Mouse (Mus musculus) lung, embryonic 16.5 days (tissue): ENCODE results near the gene Zp1. TPM values are rescaled to one million over a fixed set of nuclear protein-coding genes. Genes with fewer than 3 reads are reported as not detected.
A peak's percentile ranks its signal among the peaks of the same experiment; 100 is the strongest.

ENCODE experiments used
- ATAC-seq: fragments of 200-750 bp; cut with Nextera tagmentation; 2 replicates; pipeline ENCODE4 v1.8.0; 2017; ENCODE audit warnings: low read depth, mild to moderate bottlenecking, moderate library complexity
- H3K27ac ChIP-seq: fragments of 300-500 bp; sonication (generic); 2 replicates; pipeline ENCODE4 v1.5.1; 2014; ENCODE audit warnings: mild to moderate bottlenecking, control low read depth, low read length
- H3K27me3 ChIP-seq: fragments of 300-500 bp; sonication (generic); 2 replicates; pipeline ENCODE4 v1.6.1; 2014; ENCODE audit warnings: low read depth, low read length, mixed read lengths; ENCODE audit not compliant: control insufficient read depth, insufficient read depth
- H3K36me3 ChIP-seq: fragments of 300-500 bp; sonication (generic); 2 replicates; pipeline ENCODE4 v1.6.1; 2014; ENCODE audit warnings: low read length; ENCODE audit not compliant: control insufficient read depth, insufficient read depth
- H3K4me1 ChIP-seq: fragments of 300-500 bp; sonication (generic); replicated peaks from 2 replicates; pipeline ENCODE4 v1.6.1; 2014; ENCODE audit warnings: low read length, mixed read lengths; ENCODE audit not compliant: control insufficient read depth, insufficient read depth
- H3K4me2 ChIP-seq: fragments of 300-500 bp; sonication (generic); 2 replicates; pipeline ENCODE4 v1.6.1; 2014; ENCODE audit warnings: low read depth, low read length, control low read depth
- H3K4me3 ChIP-seq: fragments of 300-500 bp; sonication (generic); 2 replicates; pipeline ENCODE4 v1.5.1; 2014; ENCODE audit warnings: mild to moderate bottlenecking, low read length, control low read depth
- H3K9ac ChIP-seq: fragments of 300-500 bp; sonication (generic); 2 replicates; pipeline ENCODE4 v1.6.1; 2014; ENCODE audit warnings: low read length, control low read depth
- H3K9me3 ChIP-seq: fragments of 300-500 bp; sonication (generic); 2 replicates; pipeline ENCODE4 v1.6.1; 2016; ENCODE audit warnings: low read length; ENCODE audit not compliant: control insufficient read depth
- WGBS: fragments of 180-500 bp; shearing (Covaris S2); extraction: QIAGEN DNeasy Blood & Tissue Kit; methylation state at CpG from one replicate; pipeline ENCODE4 v1.1.7; 2014; 5-methylcytosine and 5-hydroxymethylcytosine counted together
- polyA plus RNA-seq: library from polyadenylated mRNA; unstranded; fragments of >200 nt; fragmentation: Nextera tagmentation; extraction: Ambion mirVana; gene quantifications from 2 replicates; pipeline ENCODE4 v1.2.1, GENCODE M21; 2015

Gene Zp1
- polyA plus RNA-seq, 1 experiment from 2014 or later = not detected

DNA sequence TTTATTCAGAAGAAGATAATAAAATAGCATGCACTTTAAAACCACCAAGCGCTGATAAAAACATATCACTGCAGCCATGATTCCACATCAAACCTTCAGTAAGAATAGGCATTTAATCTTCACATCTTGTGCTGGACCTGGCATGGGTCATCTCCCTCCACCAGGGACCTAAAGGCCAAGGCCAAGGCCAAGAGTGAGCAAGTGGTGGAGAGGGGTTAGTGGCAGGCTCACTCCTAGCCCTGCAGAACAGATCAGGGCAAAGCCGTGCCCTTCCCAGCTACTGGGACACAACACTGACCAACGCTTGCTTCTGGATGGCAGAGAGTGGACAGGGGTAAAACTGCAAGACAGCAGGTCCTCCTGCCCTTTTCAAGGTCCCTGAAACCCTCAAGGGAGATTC lies 49.8 kb downstream of the Zp1 start:
- Histone ChIP-seq H3K27ac (peak overlapping the region; percentile 84), H3K4me2 (no peak overlapping the region), H3K4me3 (no peak overlapping the region), H3K27me3 (no peaks in the 10 kb centered on the region), H3K9ac (no peak overlapping the region), H3K36me3 (peaks cover 35% of the 10 kb centered on the region), H3K9me3 (no peaks in the 10 kb centered on the region), H3K4me1 (peaks cover 26% of the 10 kb centered on the region)
- WGBS = 82% methylated on average over 3 of the region's 3 CpGs
- no peak for ATAC-seq

GRCm38 (mm10) chr19:10869886-10870527 lies 50.4 kb downstream of the Zp1 start, which contains the start of gene Tmem132a:
TSS of gene Tmem132a (minus strand) at chr19:10869940.
- Histone ChIP-seq H3K4me1 (peaks cover 26% of the 10 kb centered on the region), H3K27me3 (no peaks in the 10 kb centered on the region), H3K9ac (peak within 1 kb of the TSS; percentile 88), H3K36me3 (peaks cover 41% of the 10 kb centered on the region), H3K4me2 (peak within 1 kb of the TSS; percentile 85), H3K9me3 (no peaks in the 10 kb centered on the region), H3K4me3 (peak within 1 kb of the TSS; percentile 86), H3K27ac (peak within 1 kb of the TSS; percentile 84)
- WGBS = 0% methylated on average over 8 of the region's 8 CpGs
- ATAC-seq = peak; percentile 67

DNA sequence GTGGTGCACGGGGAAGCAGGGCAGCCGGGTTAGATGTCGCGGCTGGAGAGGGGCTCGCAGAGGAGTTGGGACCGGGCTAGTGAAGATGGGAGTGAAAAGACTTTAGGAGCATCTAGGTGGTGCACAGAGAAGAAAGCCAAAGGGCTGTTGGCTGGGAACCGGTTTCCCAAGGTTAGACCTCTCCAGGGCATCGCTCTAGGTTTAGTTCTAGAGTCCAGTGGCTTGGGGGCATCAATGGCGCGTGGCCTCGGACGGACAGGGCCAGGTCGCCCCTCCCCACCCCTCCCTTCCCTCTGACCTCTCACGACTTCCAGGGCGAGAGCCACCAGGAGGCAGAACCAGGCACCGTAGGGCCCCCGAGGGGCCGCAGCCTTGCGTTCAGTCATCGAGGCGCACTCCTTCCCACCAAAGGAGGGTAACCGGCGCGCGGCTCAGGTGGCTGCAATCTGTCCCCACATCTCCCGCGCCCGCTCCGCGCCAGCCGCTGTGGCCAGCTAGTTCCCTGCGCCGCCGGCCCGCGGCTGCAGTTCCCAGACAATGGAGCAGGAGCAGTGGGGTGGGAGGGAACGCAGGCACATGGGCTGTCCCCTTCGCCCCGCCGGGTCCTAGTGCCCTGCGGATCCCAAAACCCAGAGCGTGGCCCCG lies 51.1 kb downstream of the Zp1 start:
- under 1% methylated on average over 36 of the region's 43 CpGs for WGBS

GRCm38 (mm10) chr19:10868623-10869141 lies 51.8 kb downstream of the Zp1 start:
- 0 out of 2 replicates have a peak, but pooled peaks have one; percentile 2 for ATAC-seq
- 1% methylated on average over 17 of the region's 17 CpGs for WGBS
- peak overlapping the region; percentile 88 for H3K9ac ChIP-seq
- H3K4me2 ChIP-seq = peak overlapping the region; percentile 85
- H3K4me1 ChIP-seq = peaks cover 26% of the 10 kb centered on the region
- no peaks in the 10 kb centered on the region for H3K9me3 ChIP-seq
- no peak overlapping the region for H3K27ac ChIP-seq
- H3K36me3 ChIP-seq = peaks cover 45% of the 10 kb centered on the region
- H3K4me3 ChIP-seq = peak overlapping the region; percentile 86
- H3K27me3 ChIP-seq = no peaks in the 10 kb centered on the region

More for the DNA sequence above, 51.1 kb downstream of the Zp1 start:
- peak overlapping the region; percentile 85 for H3K4me2 ChIP-seq
- H3K4me1 ChIP-seq = peaks cover 26% of the 10 kb centered on the region
- H3K27me3 ChIP-seq = no peaks in the 10 kb centered on the region
- ATAC-seq = peak; percentile 95
- peak overlapping the region; percentile 86 for H3K4me3 ChIP-seq
- peak overlapping the region; percentile 84 for H3K27ac ChIP-seq
- H3K9me3 ChIP-seq = no peaks in the 10 kb centered on the region
- peaks cover 47% of the 10 kb centered on the region for H3K36me3 ChIP-seq
- H3K9ac ChIP-seq = peak overlapping the region; percentile 88

DNA sequence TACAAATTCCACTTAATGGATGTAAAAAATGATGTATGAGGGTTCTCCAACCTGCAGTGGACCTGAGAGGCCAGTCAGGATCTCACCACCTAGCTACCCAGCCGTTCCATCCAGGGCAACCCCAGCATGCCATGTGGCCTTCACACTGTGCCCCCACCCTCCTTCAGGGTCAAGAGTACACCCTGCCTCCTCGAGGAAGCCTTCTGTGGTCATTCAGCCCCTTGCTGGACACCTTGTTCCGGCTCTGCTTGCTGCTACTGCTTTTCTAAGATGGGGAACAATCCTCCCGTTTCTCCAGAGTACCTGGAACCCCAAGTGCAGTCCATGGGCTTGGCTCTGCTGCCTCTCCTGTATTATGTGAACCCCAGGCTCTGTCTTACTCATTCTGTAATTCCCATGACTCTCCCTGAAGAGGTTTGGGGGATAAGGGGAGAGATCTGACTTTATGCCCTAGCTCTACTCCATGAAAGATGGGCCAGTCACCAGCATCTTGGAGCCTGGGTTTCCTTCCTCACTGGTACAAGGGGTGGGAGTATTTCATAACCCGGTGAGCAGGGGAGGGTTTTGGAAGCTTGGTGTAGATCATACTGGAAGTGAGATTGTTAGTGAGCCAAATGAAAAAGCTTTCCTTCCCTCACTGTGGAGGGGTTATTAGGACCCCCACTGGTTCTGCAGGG lies 52.3 kb downstream of the Zp1 start:
- Histone ChIP-seq H3K4me1 (peaks cover 26% of the 10 kb centered on the region), H3K4me2 (peak overlapping the region; percentile 85), H3K9ac (peak overlapping the region; percentile 88), H3K36me3 (peaks cover 45% of the 10 kb centered on the region), H3K4me3 (peak overlapping the region; percentile 86), H3K27me3 (no peaks in the 10 kb centered on the region), H3K9me3 (no peaks in the 10 kb centered on the region), H3K27ac (no peak overlapping the region)
- 20% methylated on average over 5 of the region's 5 CpGs for WGBS
- ATAC-seq = no peak

- Histone ChIP-seq H3K36me3 (peaks cover 45% of the 10 kb centered on the region), H3K4me1 (peaks cover 26% of the 10 kb centered on the region), H3K27ac (no peak overlapping the region), H3K9me3 (no peaks in the 10 kb centered on the region), H3K4me2 (no peak overlapping the region), H3K9ac (no peak overlapping the region), H3K27me3 (no peaks in the 10 kb centered on the region), H3K4me3 (no peak overlapping the region)
- WGBS = 88% methylated on average over 13 of the region's 13 CpGs
- no peak for ATAC-seq
These were observed 54.1 kb downstream of the Zp1 start for GRCm38 (mm10) chr19:10866351-10866750.

Other genes starting within 250 kb of the Zp1 start
- gene Pga5, start 242.6 kb downstream of the Zp1 start, polyA plus RNA-seq = not detected in 2 replicates
- gene Vps37c, start 231.9 kb downstream of the Zp1 start, polyA plus RNA-seq = 29.9 and 36.2 TPM in 2 replicates
- 0.87 and 1.1 TPM in 2 replicates for gene Cd5, start 181.6 kb downstream of the Zp1 start, polyA plus RNA-seq
- 0.10 and 0.55 TPM in 2 replicates for gene Cd6, start 90.6 kb downstream of the Zp1 start, polyA plus RNA-seq
- gene Slc15a3, start 80.9 kb downstream of the Zp1 start, polyA plus RNA-seq = 0.50 and 0.83 TPM in 2 replicates
- 66.5 and 71.7 TPM in 2 replicates for gene Tmem132a, start 50.7 kb downstream of the Zp1 start, polyA plus RNA-seq
- 145 and 147 TPM in 2 replicates for gene Tmem109, start 38.6 kb downstream of the Zp1 start, polyA plus RNA-seq
- 33.0 and 34.4 TPM in 2 replicates for gene Prpf19, start 25.4 kb downstream of the Zp1 start, polyA plus RNA-seq
- 0.11 and 0.16 TPM in 2 replicates for gene Ptgdr2, start 16.5 kb upstream of the Zp1 start, polyA plus RNA-seq
- 22.6 and 23.9 TPM in 2 replicates for gene Ccdc86, start 28.6 kb upstream of the Zp1 start, polyA plus RNA-seq
- not detected in 2 replicates for gene Ms4a10, start 54.0 kb upstream of the Zp1 start, polyA plus RNA-seq
- not detected in 2 replicates for gene Ms4a15, start 72.6 kb upstream of the Zp1 start, polyA plus RNA-seq
- gene Ms4a18, start 97.4 kb upstream of the Zp1 start, polyA plus RNA-seq = not detected in 2 replicates
- 0.33 TPM in 1 of 2 replicates, not detected in the other for gene Ms4a8a, start 160.5 kb upstream of the Zp1 start, polyA plus RNA-seq
- not detected in 2 replicates for gene 1700017D01Rik, start 210.2 kb upstream of the Zp1 start, polyA plus RNA-seq
- not detected in 2 replicates for gene 1700025F22Rik, start 244.7 kb upstream of the Zp1 start, polyA plus RNA-seq